Mouse (Mus musculus) kidney, postnatal 0 days (tissue): Measurements from ENCODE around the gene Bcar3. TPM values are rescaled to one million over a fixed set of nuclear protein-coding genes. Genes with fewer than 3 reads are reported as not detected.

ENCODE experiments used
- ATAC-seq: fragments of 200-750 bp; cut with Nextera tagmentation; replicated peaks from 2 replicates; pipeline ENCODE4 v1.8.0; 2017; ENCODE audit warnings: low read depth, moderate number of reproducible peaks, moderate TSS enrichment, moderate library complexity; ENCODE audit not compliant: low FRiP score
- DNase-seq: peaks from one replicate; pipeline ENCODE4 v3.0.0-alpha.2; 2016; ENCODE audit warnings: low spot score
- H3K27ac ChIP-seq: fragments of 300-500 bp; sonication (generic); 2 replicates; pipeline ENCODE4 v1.5.1; 2014; ENCODE audit warnings: mild to moderate bottlenecking
- H3K27me3 ChIP-seq: fragments of 300-500 bp; sonication (generic); 2 replicates; pipeline ENCODE4 v1.6.1; 2014; ENCODE audit warnings: low read length, mixed read lengths; ENCODE audit not compliant: insufficient read depth
- H3K36me3 ChIP-seq: fragments of 300-500 bp; sonication (generic); 2 replicates; pipeline ENCODE4 v1.6.1; 2014; ENCODE audit warnings: low read length, mixed read lengths; ENCODE audit not compliant: insufficient read depth
- H3K4me1 ChIP-seq: fragments of 300-500 bp; sonication (generic); replicated peaks from 2 replicates; pipeline ENCODE4 v1.6.1; 2014; ENCODE audit warnings: antibody characterized with exemption, low read length, mixed read lengths; ENCODE audit not compliant: insufficient read depth
- H3K4me2 ChIP-seq: fragments of 300-500 bp; sonication (generic); 2 replicates; pipeline ENCODE4 v1.6.1; 2014; ENCODE audit warnings: mild to moderate bottlenecking, low read length, moderate library complexity, mixed read lengths
- H3K4me3 ChIP-seq: fragments of 300-500 bp; sonication (generic); replicated peaks from 2 replicates; pipeline ENCODE4 v1.5.1; 2014; ENCODE audit warnings: low read depth, low read length
- H3K9ac ChIP-seq: fragments of 300-500 bp; sonication (generic); 2 replicates; pipeline ENCODE4 v1.6.1; 2014; ENCODE audit warnings: low read depth, low read length
- H3K9me3 ChIP-seq: fragments of 300-500 bp; sonication (generic); replicated peaks from 2 replicates; pipeline ENCODE4 v1.6.1; 2016; ENCODE audit warnings: low read length, inconsistent platforms, mixed read lengths
- CTCF ChIP-seq: IDR thresholded peaks from 2 replicates; pipeline ENCODE4 v1.5.1; 2016; ENCODE audit warnings: antibody characterized with exemption, low read depth, mild to moderate bottlenecking, moderate library complexity
- WGBS: fragments of 180-500 bp; shearing (Covaris S2); extraction: QIAGEN DNeasy Blood & Tissue Kit; methylation state at CpG from one replicate; pipeline ENCODE4 v1.1.7; 2014; 5-methylcytosine and 5-hydroxymethylcytosine counted together
- polyA plus RNA-seq: library from polyadenylated mRNA; unstranded; fragments of >200 nt; fragmentation: Nextera tagmentation; extraction: Ambion mirVana; gene quantifications from 2 replicates; pipeline ENCODE4 v1.2.1, GENCODE M21; 2015

Gene Bcar3
- polyA plus RNA-seq, 1 experiment from 2014 or later, result 18.8 TPM

- TF ChIP-seq CTCF, result no peak
- Histone ChIP-seq H3K9me3 (no peaks in the 10 kb centered on the region), H3K27me3 (no peaks in the 10 kb centered on the region), H3K4me2 (no peak overlapping the region), H3K9ac (no peak overlapping the region), H3K4me3 (no peak overlapping the region), H3K4me1 (0 out of 2 replicates have a peak, but pooled peaks cover 9% of the 10 kb centered on the region), H3K36me3 (no peaks in the 10 kb centered on the region), H3K27ac (no peak overlapping the region)
- DNase-seq (peak; percentile 35), ATAC-seq (peak; percentile 65; the same call in 1 of the 2 replicates)
- WGBS, result 44% methylated on average over 9 of the region's 9 CpGs
These were observed 7.3 kb downstream of the Bcar3 start for GRCm38 (mm10) chr3:122300983-122301919.

DNA sequence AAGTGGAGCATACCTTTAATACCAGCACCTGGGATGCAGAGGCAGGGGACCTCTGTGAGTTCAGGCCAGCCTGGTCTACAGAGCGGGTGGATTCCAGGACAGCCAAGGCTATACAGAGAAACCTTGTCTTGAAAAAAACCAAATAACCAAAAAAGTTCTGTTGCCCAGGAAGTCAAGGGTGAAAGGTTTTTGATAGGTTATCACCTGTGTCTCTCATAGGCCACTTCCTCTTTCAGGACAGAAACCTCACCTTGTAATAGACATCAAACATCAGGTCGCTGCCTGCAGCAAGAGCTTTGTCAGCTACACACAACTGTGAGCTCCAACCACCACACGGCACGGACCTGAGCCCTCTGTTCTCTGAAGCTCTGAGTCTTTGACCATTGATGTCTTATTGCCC is 10.6 kb downstream of the Bcar3 start:
- no peak overlapping the region for H3K27ac ChIP-seq
- no peak for TF ChIP-seq CTCF
- no peak overlapping the region for H3K9ac ChIP-seq
- H3K4me2 ChIP-seq, result no peak overlapping the region
- H3K4me3 ChIP-seq, result no peak overlapping the region
- H3K4me1 ChIP-seq, result 0 out of 2 replicates have a peak, but pooled peaks cover 9% of the 10 kb centered on the region
- 86% methylated on average over 4 of the region's 4 CpGs for WGBS
- ATAC-seq (no peak), DNase-seq (no peak)
- H3K27me3 ChIP-seq, result no peaks in the 10 kb centered on the region
- no peaks in the 10 kb centered on the region for H3K36me3 ChIP-seq
- no peaks in the 10 kb centered on the region for H3K9me3 ChIP-seq

DNA sequence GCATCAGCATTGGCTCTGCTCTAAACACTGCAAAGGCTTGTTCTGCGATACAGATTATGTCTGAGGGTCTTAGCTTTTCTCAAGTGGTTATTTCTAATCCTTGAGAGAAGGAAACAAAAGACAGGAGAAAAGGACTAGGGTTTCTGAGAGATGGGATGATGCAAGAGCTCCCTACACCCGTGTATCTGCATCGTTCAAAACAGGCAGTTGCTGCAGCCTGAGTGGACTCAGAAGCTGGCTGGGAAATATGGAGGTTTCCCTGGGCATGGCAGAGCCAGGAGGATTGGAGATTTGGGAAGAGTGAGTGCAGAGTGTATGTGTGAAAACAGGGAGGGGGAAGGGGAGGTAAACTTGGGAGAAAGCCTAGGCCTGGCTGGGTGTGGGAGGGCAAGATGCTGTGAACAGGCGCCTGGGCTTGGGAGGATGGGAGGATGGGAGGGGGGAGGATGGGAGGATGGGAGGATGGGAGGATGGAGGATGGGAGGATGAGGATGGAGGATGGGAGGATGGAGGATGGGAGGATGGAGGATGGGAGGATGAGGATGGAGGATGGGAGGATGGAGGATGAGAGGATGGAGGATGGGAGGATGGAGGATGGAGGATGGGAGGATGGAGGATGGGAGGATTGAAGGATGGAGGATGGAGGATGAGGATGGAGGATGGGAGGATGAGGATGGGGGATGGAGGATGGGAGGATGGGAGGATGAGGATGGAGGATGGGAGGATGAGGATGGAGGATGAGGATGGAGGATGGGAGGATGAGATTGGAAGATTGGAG is 14.1 kb downstream of the Bcar3 start:
- H3K27me3 ChIP-seq, result no peaks in the 10 kb centered on the region
- no peak overlapping the region for H3K4me3 ChIP-seq
- no peak for DNase-seq
- H3K27ac ChIP-seq, result no peak overlapping the region
- TF ChIP-seq CTCF, result no peak
- no peak overlapping the region for H3K9ac ChIP-seq
- 0 out of 2 replicates have a peak, but pooled peaks have one; percentile 15 for ATAC-seq
- no peak overlapping the region for H3K4me2 ChIP-seq
- H3K4me1 ChIP-seq, result no peaks in the 10 kb centered on the region
- 50% methylated on average over 4 of the region's 4 CpGs for WGBS
- H3K9me3 ChIP-seq, result no peaks in the 10 kb centered on the region
- H3K36me3 ChIP-seq, result no peaks in the 10 kb centered on the region

GRCm38 (mm10) chr3:122308981-122309380 is 15.0 kb downstream of the Bcar3 start:
- H3K4me2 ChIP-seq, result no peak overlapping the region
- H3K9me3 ChIP-seq, result no peaks in the 10 kb centered on the region
- ATAC-seq (no peak), DNase-seq (no peak)
- TF ChIP-seq CTCF, result no peak
- no peaks in the 10 kb centered on the region for H3K4me1 ChIP-seq
- no peak overlapping the region for H3K4me3 ChIP-seq
- WGBS, result 38% methylated on average over 6 of the region's 6 CpGs
- H3K27ac ChIP-seq, result no peak overlapping the region
- no peaks in the 10 kb centered on the region for H3K27me3 ChIP-seq
- no peaks in the 10 kb centered on the region for H3K36me3 ChIP-seq
- H3K9ac ChIP-seq, result no peak overlapping the region

GRCm38 (mm10) chr3:122312078-122312477 is 18.1 kb downstream of the Bcar3 start:
- Histone ChIP-seq H3K36me3 (no peaks in the 10 kb centered on the region), H3K27ac (no peak overlapping the region), H3K27me3 (no peaks in the 10 kb centered on the region), H3K9ac (no peak overlapping the region), H3K9me3 (no peaks in the 10 kb centered on the region), H3K4me3 (no peak overlapping the region), H3K4me2 (no peak overlapping the region), H3K4me1 (0 out of 2 replicates have a peak, but pooled peaks cover 4% of the 10 kb centered on the region)
- DNase-seq, result peak; percentile 87
- WGBS, result 23% methylated on average over 2 of the region's 2 CpGs
- ATAC-seq, result no peak
- peak; percentile 98 for TF ChIP-seq CTCF

DNA sequence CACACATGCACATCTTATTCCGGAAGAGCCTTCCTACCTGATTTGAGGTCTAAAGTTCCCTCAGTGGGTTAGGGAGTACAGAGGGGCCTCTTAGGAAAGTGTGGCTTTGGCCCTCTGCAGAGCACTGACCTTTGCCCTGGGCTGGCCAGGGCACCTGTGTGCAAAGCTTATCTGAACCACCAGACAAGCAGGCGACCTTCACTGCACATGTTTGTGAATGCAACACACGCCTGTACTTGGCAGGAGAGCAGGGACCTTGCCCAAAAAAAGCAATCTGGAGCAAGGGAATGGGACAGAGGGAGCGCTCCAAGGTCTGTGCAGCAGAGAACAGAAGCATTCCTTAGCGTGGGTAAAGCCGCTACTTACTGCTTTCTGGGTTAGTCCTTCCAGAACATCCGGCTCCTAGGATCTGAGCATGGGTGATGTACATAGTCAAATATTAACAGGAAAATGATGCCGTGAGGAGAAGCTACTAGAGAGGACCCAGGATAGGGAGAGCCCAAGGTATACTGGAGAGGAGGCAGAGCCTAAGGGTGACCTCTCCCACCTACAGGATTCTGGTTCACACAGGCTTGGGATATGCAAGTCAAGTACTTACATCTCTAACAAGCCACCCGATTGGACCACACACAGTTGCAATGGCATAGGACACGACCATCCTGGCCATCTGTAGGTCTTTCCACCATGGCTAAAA is 19.1 kb downstream of the Bcar3 start:
- H3K4me1 ChIP-seq, result 0 out of 2 replicates have a peak, but pooled peaks cover 4% of the 10 kb centered on the region
- WGBS, result 73% methylated on average over 10 of the region's 10 CpGs
- no peak overlapping the region for H3K4me2 ChIP-seq
- H3K36me3 ChIP-seq, result no peaks in the 10 kb centered on the region
- H3K27me3 ChIP-seq, result no peaks in the 10 kb centered on the region
- no peaks in the 10 kb centered on the region for H3K9me3 ChIP-seq
- no peak for TF ChIP-seq CTCF
- no peak for DNase-seq
- H3K9ac ChIP-seq, result no peak overlapping the region
- H3K4me3 ChIP-seq, result no peak overlapping the region
- no peak for ATAC-seq
- H3K27ac ChIP-seq, result no peak overlapping the region
